In genomic region chr4:131920595-131921351, GRCm38 (mm10) we compare ENCODE assay signal across 8 mouse cellular contexts. TPM values are rescaled to one million over a fixed set of nuclear protein-coding genes. Genes with fewer than 3 reads are reported as not detected.
DNase-seq lines count a peak whose midpoint lies in the region; ATAC-seq lines count a peak whose summit lies in the region.

No protein-coding gene starts in this region.

- H3K4me3 ChIP-seq in megakaryocyte, embryonic 14.5 days (replicated peaks), result peak overlapping the region; percentile 65
- H3K4me3 ChIP-seq in heart, embryonic 12.5 days, result peak overlapping the region; percentile 76
- H3K4me3 ChIP-seq in kidney, embryonic 14.5 days (ENCODE audit: low read length), result peak overlapping the region; percentile 60
- peak overlapping the region; percentile 64 for H3K4me3 ChIP-seq in stomach, embryonic 16.5 days (replicated peaks; ENCODE audit: low read length)

- H3K4me2 ChIP-seq in heart, embryonic 12.5 days, result peak overlapping the region; percentile 72
- H3K4me2 ChIP-seq in kidney, embryonic 14.5 days (replicated peaks; ENCODE audit: low read depth, low read length), result peak overlapping the region; percentile 89
- peak overlapping the region; percentile 90 for H3K4me2 ChIP-seq in stomach, embryonic 16.5 days (ENCODE audit: low read depth, low read length)

- 0 out of 2 replicates have a peak, but pooled peaks cover 6% of the 10 kb centered on the region for H3K9me3 ChIP-seq in megakaryocyte, embryonic 14.5 days
- no peaks in the 10 kb centered on the region for H3K9me3 ChIP-seq in heart, embryonic 12.5 days (replicated peaks)
- no peaks in the 10 kb centered on the region for H3K9me3 ChIP-seq in kidney, embryonic 14.5 days (ENCODE audit: control insufficient read depth, low read length)
- H3K9me3 ChIP-seq in stomach, embryonic 16.5 days (replicated peaks; ENCODE audit: control insufficient read depth, low read length), result no peaks in the 10 kb centered on the region

- ATAC-seq in megakaryocyte, adult 5-6 weeks (ENCODE audit: poor library complexity, severe bottlenecking), result no peak
- ATAC-seq in heart, embryonic 12.5 days (ENCODE audit: insufficient number of reproducible peaks, low FRiP score), result 0 out of 2 replicates have a peak, but pooled peaks have one; percentile 12
- no peak for ATAC-seq in kidney, embryonic 14.5 days (ENCODE audit: low FRiP score, low TSS enrichment)
- ATAC-seq in stomach, embryonic 16.5 days (ENCODE audit: insufficient read depth, low FRiP score), result peak; percentile 22; the same call in 1 of the 2 replicates
- no peak for ATAC-seq in monocyte, adult 5-6 weeks (replicated peaks; ENCODE audit: insufficient number of reproducible peaks, low FRiP score, low TSS enrichment, poor library complexity, severe bottlenecking)

- peak; percentile 79 for DNase-seq in embryo, embryonic 11 days
- peak; percentile 81 for DNase-seq in lung, postnatal 10 days

- under 1% methylated on average over 72 of the region's 76 CpGs for WGBS in heart, embryonic 12.5 days
- WGBS in kidney, embryonic 14.5 days, result under 1% methylated on average over 71 of the region's 76 CpGs
- under 1% methylated on average over 72 of the region's 76 CpGs for WGBS in stomach, embryonic 16.5 days

- peaks cover 71% of the 10 kb centered on the region for H3K4me1 ChIP-seq in megakaryocyte, embryonic 14.5 days
- peaks cover 78% of the 10 kb centered on the region for H3K4me1 ChIP-seq in heart, embryonic 12.5 days (replicated peaks)
- H3K4me1 ChIP-seq in kidney, embryonic 14.5 days (ENCODE audit: control insufficient read depth, insufficient read depth, low read length), result peaks cover 53% of the 10 kb centered on the region
- H3K4me1 ChIP-seq in stomach, embryonic 16.5 days (ENCODE audit: control insufficient read depth, insufficient read depth, low read length), result peaks cover 23% of the 10 kb centered on the region

- H3K9ac ChIP-seq in heart, embryonic 12.5 days, result peak overlapping the region; percentile 89
- H3K9ac ChIP-seq in kidney, embryonic 14.5 days (ENCODE audit: low read depth, low read length), result peak overlapping the region; percentile 77
- peak overlapping the region; percentile 79 for H3K9ac ChIP-seq in stomach, embryonic 16.5 days (ENCODE audit: low read length)

- peaks cover 66% of the 10 kb centered on the region for H3K36me3 ChIP-seq in megakaryocyte, embryonic 14.5 days (replicated peaks; ENCODE audit: low read length)
- peaks cover 22% of the 10 kb centered on the region for H3K36me3 ChIP-seq in heart, embryonic 12.5 days
- peaks cover 16% of the 10 kb centered on the region for H3K36me3 ChIP-seq in kidney, embryonic 14.5 days (ENCODE audit: control insufficient read depth, insufficient read depth, low read length)
- 0 out of 2 replicates have a peak, but pooled peaks cover 2% of the 10 kb centered on the region for H3K36me3 ChIP-seq in stomach, embryonic 16.5 days (ENCODE audit: control insufficient read depth, insufficient read depth, low read length)

- peaks cover 84% of the 10 kb centered on the region for H3K27me3 ChIP-seq in megakaryocyte, embryonic 14.5 days (replicated peaks)
- peaks cover 14% of the 10 kb centered on the region for H3K27me3 ChIP-seq in heart, embryonic 12.5 days (replicated peaks)
- peaks cover 22% of the 10 kb centered on the region for H3K27me3 ChIP-seq in kidney, embryonic 14.5 days (ENCODE audit: control insufficient read depth, insufficient read depth, low read length)
- peaks cover 28% of the 10 kb centered on the region for H3K27me3 ChIP-seq in stomach, embryonic 16.5 days (ENCODE audit: control insufficient read depth, insufficient read depth, low read length)

- peak overlapping the region; percentile 80 for H3K27ac ChIP-seq in heart, embryonic 12.5 days (ENCODE audit: poor library complexity, severe bottlenecking)
- H3K27ac ChIP-seq in kidney, embryonic 14.5 days (ENCODE audit: low read depth, low read length), result peak overlapping the region; percentile 73; the same call in 1 of the 2 replicates
- peak overlapping the region; percentile 18; the same call in 1 of the 2 replicates for H3K27ac ChIP-seq in stomach, embryonic 16.5 days (ENCODE audit: low read length)

RNA-seq across cellular contexts. Expression of gene Tmem200b, which starts 0.8 kb away (rescaled TPM):
- not detected in 2 replicates for polyA plus RNA-seq in megakaryocyte, embryonic 14.5 days (2012; ENCODE audit: insufficient read depth, low replicate concordance)
- not detected in 2 replicates for total RNA-seq in megakaryocyte, adult 5-6 weeks (2015)
- total RNA-seq in megakaryocyte, adult 5-6 weeks (2017), result not detected in 2 replicates
- 6.9 and 8.2 TPM in 2 replicates for polyA plus RNA-seq in heart, embryonic 12.5 days (2016; fragmentation: Nextera tagmentation; extraction: Ambion mirVana)
- 1.8 and 2.1 TPM in 2 replicates for polyA plus RNA-seq in kidney, embryonic 14.5 days (2014; fragmentation: Nextera tagmentation; extraction: Ambion mirVana)
- polyA plus RNA-seq in stomach, embryonic 16.5 days (2015; fragmentation: Nextera tagmentation; extraction: Ambion mirVana), result 0.22 and 0.41 TPM in 2 replicates
- 0.39 TPM in 1 of 3 replicates, not detected in the others for total RNA-seq in monocyte, adult 5-6 weeks (2017)

RNA-seq across cellular contexts. Expression of gene Srsf4, which starts 47.4 kb away (rescaled TPM):
- polyA plus RNA-seq in megakaryocyte, embryonic 14.5 days (2012; ENCODE audit: insufficient read depth, low replicate concordance), result 53.8 and 135 TPM in 2 replicates
- total RNA-seq in megakaryocyte, adult 5-6 weeks (2015), result 39.0 and 39.7 TPM in 2 replicates
- total RNA-seq in megakaryocyte, adult 5-6 weeks (2017), result 44.5 and 61.2 TPM in 2 replicates
- polyA plus RNA-seq in heart, embryonic 12.5 days (2016; fragmentation: Nextera tagmentation; extraction: Ambion mirVana), result 86.1 and 87.1 TPM in 2 replicates
- polyA plus RNA-seq in kidney, embryonic 14.5 days (2014; fragmentation: Nextera tagmentation; extraction: Ambion mirVana), result 82.4 and 118 TPM in 2 replicates
- polyA plus RNA-seq in stomach, embryonic 16.5 days (2015; fragmentation: Nextera tagmentation; extraction: Ambion mirVana), result 74.4 and 81.2 TPM in 2 replicates
- total RNA-seq in monocyte, adult 5-6 weeks (2017), result 49.3 to 72.8 TPM (median 58.3 TPM) in 3 replicates

Comparison
In these comparisons a context has a peak if more than half of its experiments do, and no peak if none do; other contexts are left out.
1. ATAC-seq: peak in heart, embryonic 12.5 days (single experiment) and stomach, embryonic 16.5 days (single experiment); none in megakaryocyte, adult 5-6 weeks (single experiment), kidney, embryonic 14.5 days (single experiment) and monocyte, adult 5-6 weeks (single experiment).
2. H3K27ac ChIP-seq: peak in every context shown above with its lines; median percentile 80 in heart, embryonic 12.5 days; 73 in kidney, embryonic 14.5 days; 18 in stomach, embryonic 16.5 days.
3. Peak in every context shown above with its lines, with median percentiles within 50 percentile points of each other: H3K4me3 ChIP-seq, H3K4me2 ChIP-seq and H3K9ac ChIP-seq.